Mouse (Mus musculus) adrenal gland, postnatal 14 days (tissue): ENCODE measurements around the gene Chpf2. TPM values are rescaled to one million over a fixed set of nuclear protein-coding genes. Genes with fewer than 3 reads are reported as not detected.

Experiments used
- DNase-seq: peaks from one replicate; pipeline ENCODE4 v3.0.0; 2021; ENCODE audit warnings: mixed read lengths
- total RNA-seq: library from RNA; stranded (reverse); gene quantifications from 2 replicates; pipeline ENCODE4 v1.2.3, GENCODE M21; 2021

Gene Chpf2
- total RNA-seq, 1 experiment from 2014 or later = 32.3 TPM

DNA sequence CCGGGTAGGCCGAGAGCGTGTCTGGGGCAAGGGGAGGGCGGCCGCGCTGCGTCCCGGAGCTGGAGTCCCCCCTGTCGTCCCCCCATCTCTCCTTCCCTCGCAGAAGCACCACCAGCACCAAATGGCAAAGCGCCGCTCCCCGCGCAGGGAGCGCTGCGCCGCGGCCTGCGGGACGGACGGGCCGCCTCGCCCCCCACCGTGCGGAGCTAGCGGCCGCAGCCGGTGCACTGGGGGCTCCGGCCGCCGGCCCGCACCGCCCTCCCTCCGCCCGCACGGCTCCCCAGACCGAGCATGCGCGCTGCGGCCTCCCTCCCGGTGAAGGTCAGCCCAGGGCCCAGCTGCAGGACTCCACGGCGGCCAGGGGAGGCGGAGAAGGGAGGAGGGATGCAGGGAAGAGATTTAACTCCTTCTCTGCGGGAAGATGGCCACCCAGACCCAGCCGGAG lies 18.1 kb downstream of the Chpf2 start:
- peak; percentile 97 for DNase-seq

DNA sequence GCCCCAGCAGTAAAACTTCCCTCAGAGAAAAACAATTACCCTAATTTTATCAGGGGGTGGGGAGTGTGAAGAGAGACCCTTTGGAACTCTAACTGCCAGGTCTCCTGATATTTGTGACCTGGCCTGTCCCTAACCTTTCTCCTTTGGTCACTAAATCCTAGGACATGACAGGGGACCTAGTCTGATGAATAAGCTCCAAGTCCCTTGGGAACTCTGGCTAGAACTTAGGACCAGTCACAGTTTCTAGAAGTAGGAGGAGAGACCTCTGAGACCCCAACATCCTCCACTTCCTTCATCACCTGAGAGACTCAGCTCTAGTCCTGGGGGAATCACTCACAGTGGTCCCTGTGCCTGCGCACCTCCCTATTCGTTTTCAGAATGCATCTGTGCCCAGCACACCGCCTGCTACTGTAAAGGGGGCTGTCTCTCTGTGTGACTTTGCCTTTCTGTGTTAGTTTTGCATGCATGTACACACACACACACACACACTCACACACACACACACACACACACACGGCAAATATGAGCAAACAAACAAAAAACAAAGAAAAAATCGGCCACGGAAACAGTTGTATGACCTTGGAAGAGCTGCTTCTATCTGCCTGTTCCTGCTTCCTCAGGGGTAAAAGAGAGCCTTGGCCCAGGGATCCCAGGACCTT lies 18.9 kb downstream of the Chpf2 start:
- DNase-seq = no peak

GRCm38 (mm10) chr5:24605980-24606665 lies 19.6 kb downstream of the Chpf2 start:
- DNase-seq = no peak

DNA sequence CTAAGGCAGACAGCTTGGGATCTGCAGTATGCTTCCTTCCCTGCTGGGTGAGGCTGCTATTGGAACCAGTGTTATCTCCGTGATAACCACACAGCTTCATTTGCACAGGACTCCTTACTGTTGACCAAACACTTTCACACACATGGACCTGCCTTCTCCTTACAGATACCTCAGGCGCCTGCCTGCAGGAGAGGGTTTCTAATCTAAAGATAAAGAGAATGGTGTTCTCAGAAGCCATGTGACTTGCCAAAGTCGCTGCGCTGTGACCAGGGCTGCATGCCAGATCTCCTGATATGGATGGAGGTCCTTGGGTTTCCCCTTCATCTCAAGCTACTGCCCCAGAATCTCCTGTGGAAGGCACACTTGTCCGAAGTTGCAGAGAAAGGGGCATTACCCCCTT lies 22.8 kb downstream of the Chpf2 start:
- DNase-seq = no peak

- DNase-seq = peak; percentile 65
Measured at GRCm38 (mm10) chr5:24611366-24612301, 25.1 kb downstream of the Chpf2 start.

- DNase-seq = no peak
Measured at GRCm38 (mm10) chr5:24612302-24612649, 25.7 kb downstream of the Chpf2 start.

GRCm38 (mm10) chr5:24615097-24615496 lies 28.6 kb downstream of the Chpf2 start:
- DNase-seq = no peak

DNA sequence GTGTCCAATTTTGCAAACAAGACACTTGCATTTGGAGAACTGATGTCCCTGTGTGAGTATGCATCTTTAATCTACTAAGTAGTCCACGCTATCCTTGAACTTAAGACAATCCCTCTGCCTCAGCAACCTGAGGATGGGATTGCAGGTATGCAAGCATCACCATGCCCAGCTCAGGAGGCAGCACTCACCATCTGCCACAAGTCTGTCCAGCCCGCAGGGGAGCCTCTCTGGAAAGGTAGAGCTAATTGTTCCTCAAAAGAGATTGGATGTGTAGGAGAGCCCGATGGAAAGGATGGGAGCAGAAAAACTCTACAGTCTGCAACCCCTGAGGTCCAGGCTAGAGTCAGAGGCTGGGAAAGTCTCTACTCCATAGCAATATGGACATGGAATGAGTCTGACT lies 32.4 kb downstream of the Chpf2 start:
- no peak for DNase-seq

DNA sequence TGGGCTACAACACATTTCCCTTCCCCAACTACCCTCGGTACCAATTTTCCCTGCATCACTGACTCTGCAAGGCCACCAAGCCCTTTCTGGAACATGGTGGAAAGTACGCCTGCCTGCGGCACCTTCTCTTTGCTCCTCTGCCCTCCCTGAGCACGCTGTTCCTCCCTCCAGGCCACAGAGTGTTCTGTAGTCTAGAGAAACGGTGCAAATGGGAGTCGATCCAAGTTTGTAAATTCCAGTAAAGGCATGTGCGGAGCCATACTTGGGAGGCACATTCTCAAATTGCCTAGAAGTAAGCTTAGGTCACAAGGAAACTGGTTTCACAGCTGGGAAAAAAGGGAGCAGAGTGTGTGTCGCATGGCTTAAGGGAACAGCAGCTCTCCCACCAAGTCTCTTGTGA lies 33.6 kb downstream of the Chpf2 start:
- DNase-seq = no peak

DNA sequence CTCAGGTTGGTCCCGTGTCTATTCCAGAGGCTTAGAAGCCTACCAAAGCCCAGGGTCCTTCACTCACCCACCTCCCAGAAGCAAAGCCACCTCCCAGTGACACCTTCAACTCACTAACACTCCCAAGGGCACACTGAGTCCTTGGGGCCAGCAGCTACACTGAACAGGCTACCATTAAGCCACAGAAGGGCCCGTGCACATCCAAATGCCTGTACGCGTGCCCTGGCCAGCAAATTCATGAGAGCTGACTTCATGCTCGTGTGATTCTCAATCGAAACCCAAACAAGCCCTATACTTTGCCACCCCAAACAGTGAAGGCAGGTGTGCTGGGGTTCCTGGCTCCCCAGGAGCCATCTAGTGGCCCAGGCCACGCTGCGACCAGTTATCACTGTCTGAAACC lies 34.1 kb downstream of the Chpf2 start:
- DNase-seq = no peak

- DNase-seq = no peak
Measured at GRCm38 (mm10) chr5:24622386-24623040, 36.0 kb downstream of the Chpf2 start.

GRCm38 (mm10) chr5:24623041-24623985 lies 36.8 kb downstream of the Chpf2 start:
- DNase-seq = no peak

- DNase-seq = peak; percentile 76
Measured at GRCm38 (mm10) chr5:24623986-24624821, 37.7 kb downstream of the Chpf2 start, which contains the start of gene Smarcd3. TSS of gene Smarcd3 (minus strand) at chr5:24624411.

DNA sequence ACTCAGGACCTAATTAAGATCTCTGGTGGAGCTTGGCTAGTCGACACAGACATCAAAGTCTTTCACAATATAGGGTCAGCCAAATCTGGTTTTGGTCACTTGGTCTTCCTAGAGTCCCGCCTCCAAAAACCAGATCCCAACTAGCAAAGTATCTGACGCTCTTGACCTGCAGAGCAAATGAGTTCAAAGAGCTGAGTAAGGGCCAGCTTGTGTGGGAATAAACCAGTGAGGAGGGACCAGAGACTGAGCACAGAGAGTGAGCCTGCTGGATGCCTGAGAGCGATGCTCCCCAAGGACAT lies 38.2 kb downstream of the Chpf2 start:
- DNase-seq = no peak

DNA sequence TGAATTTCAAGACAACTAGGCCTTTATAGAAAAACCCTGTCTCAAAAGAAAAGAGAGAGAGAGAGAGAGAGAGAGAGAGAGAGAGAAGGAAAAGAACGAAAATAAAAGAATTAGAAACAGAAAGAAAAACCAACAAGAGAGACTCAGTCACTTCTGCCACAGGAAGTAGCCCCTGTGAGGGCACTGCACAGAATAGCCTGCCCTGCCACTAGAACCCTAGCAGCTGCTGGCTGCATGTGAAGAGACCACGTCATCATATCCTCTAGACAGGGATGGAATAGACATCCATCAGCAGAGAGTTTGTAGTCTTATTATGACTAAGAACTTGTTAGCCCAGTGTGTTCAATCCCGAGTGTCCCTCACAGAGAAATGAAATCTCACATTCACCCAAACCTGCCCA lies 43.2 kb downstream of the Chpf2 start:
- DNase-seq = no peak

GRCm38 (mm10) chr5:24635093-24635492 lies 48.6 kb downstream of the Chpf2 start:
- DNase-seq = no peak

DNA sequence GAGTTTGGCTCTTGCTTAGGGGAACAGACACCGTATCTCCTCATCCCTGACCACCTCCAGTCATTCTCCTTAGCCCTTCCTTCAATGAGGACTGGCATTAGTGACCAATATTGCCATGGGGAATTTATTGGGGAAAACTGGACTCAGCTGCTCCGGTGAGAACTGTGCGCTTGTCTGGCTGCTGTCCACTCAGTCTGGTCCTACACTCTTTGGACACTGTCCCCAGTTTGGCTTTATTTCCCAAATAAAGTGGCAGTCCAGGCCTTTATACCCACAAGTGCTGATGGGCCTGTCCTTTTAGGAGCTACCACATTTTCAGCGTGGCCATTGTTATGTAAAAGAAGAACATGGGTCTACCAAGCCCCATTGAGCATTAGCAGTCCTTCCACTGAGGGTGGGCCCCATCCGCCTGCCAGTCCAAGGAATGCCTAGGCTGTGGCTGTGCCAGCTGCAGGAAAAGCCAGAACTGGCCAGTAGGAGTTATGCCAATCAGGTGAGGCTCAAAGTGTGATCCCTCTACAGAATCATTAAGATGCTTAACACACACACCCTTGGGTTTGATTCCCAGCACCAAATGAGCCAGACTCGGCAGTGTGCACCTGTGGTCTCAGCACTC lies 49.1 kb downstream of the Chpf2 start:
- DNase-seq = no peak

DNA sequence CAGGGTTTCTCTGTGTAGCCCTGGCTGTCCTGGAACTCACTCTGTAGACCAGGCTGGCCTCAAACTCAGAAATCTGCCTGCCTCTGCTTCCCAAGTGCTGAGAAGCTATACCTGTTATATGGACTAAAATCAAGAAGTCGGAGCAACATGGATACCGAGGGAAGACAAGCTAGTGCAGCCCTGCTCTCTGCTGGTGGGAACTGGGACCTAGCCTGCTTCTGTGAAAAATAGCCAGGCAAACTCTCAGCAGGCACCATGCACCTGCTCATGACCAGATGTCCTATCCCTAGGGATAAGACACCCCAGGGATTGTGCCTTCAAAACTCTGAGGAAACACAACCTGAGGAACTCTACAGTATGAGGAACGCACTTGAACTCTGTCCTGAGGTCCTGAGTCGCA lies 50.4 kb downstream of the Chpf2 start:
- no peak for DNase-seq

DNA sequence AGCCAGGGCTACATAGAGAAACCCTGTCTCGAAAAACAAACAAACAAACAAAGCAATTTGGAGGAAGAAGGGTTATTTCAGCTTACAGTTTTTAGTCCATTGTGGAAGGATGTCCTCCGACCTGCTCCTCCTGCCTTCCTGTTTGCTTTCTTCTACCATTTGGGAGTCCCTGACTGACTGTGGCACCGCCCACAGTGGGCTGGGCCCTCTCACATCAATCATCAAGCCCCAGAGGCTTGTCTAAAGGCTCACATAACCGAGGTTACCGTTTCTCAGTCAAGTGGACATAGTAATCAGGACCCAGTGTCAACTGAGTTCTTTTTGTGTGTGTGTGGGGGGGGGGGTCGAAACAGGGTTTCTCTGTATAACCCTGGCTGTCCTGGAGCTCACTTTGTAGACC lies 51.6 kb downstream of the Chpf2 start:
- no peak for DNase-seq

- no peak for DNase-seq
Measured at GRCm38 (mm10) chr5:24639081-24639480, 52.5 kb downstream of the Chpf2 start.
